Mouse (Mus musculus) midbrain, embryonic 11.5 days (tissue): ENCODE results near the gene Fen1. TPM values are rescaled to one million over a fixed set of nuclear protein-coding genes. Genes with fewer than 3 reads are reported as not detected.

Experiments used
- ATAC-seq: fragments of 200-750 bp; cut with Nextera tagmentation; 2 replicates; pipeline ENCODE4 v1.8.0; 2017; ENCODE audit warnings: moderate TSS enrichment, moderate library complexity; ENCODE audit not compliant: low FRiP score
- DNase-seq: peaks from one replicate; pipeline ENCODE4 v3.0.0; 2015; ENCODE audit warnings: low spot score; ENCODE audit errors: missing footprints
- H3K27ac ChIP-seq: fragments of 300-500 bp; sonication (generic); 2 replicates; pipeline ENCODE4 v1.5.1; 2014; ENCODE audit warnings: low read depth, low read length
- H3K27me3 ChIP-seq: fragments of 300-500 bp; sonication (generic); 2 replicates; pipeline ENCODE4 v1.6.1; 2014; ENCODE audit warnings: mild to moderate bottlenecking, low read length, moderate library complexity, mixed read lengths; ENCODE audit not compliant: control insufficient read depth, insufficient read depth
- H3K36me3 ChIP-seq: fragments of 300-500 bp; sonication (generic); 2 replicates; pipeline ENCODE4 v1.6.1; 2014; ENCODE audit warnings: mild to moderate bottlenecking, low read length, moderate library complexity, mixed read lengths; ENCODE audit not compliant: control insufficient read depth, insufficient read depth
- H3K4me1 ChIP-seq: fragments of 300-500 bp; sonication (generic); 2 replicates; pipeline ENCODE4 v1.6.1; 2014; ENCODE audit warnings: low read length; ENCODE audit not compliant: control insufficient read depth, insufficient read depth
- H3K4me2 ChIP-seq: fragments of 300-500 bp; sonication (generic); 2 replicates; pipeline ENCODE4 v1.6.1; 2014; ENCODE audit warnings: mild to moderate bottlenecking, moderate library complexity
- H3K4me3 ChIP-seq: fragments of 300-500 bp; sonication (generic); 2 replicates; pipeline ENCODE4 v1.5.1; 2014; ENCODE audit warnings: low read depth, low read length
- H3K9ac ChIP-seq: fragments of 300-500 bp; sonication (generic); 2 replicates; pipeline ENCODE4 v1.6.1; 2014; ENCODE audit warnings: low read length
- H3K9me3 ChIP-seq: fragments of 300-500 bp; sonication (generic); 2 replicates; pipeline ENCODE4 v1.6.1; 2016; ENCODE audit warnings: low read length; ENCODE audit not compliant: control insufficient read depth
- WGBS: fragments of 180-500 bp; shearing (Covaris S2); extraction: QIAGEN DNeasy Blood & Tissue Kit; methylation state at CpG from one replicate; pipeline ENCODE4 v1.1.7; 2014; 5-methylcytosine and 5-hydroxymethylcytosine counted together
- polyA plus RNA-seq: library from polyadenylated mRNA; unstranded; fragments of >200 nt; fragmentation: Nextera tagmentation; extraction: Ambion mirVana; gene quantifications from 2 replicates; pipeline ENCODE4 v1.2.1, GENCODE M21; 2014

Fen1 gene
- polyA plus RNA-seq, 1 experiment from 2014 or later = 128 TPM

- H3K36me3 ChIP-seq = no peaks in the 10 kb centered on the region
- no peak overlapping the region for H3K4me2 ChIP-seq
- 61% methylated on average over 3 of the region's 3 CpGs for WGBS
- no peak overlapping the region for H3K4me3 ChIP-seq
- peaks cover 8% of the 10 kb centered on the region; the same call in 1 of the 2 replicates for H3K27me3 ChIP-seq
- ATAC-seq (no peak), DNase-seq (no peak)
- no peak overlapping the region for H3K27ac ChIP-seq
- no peaks in the 10 kb centered on the region for H3K9me3 ChIP-seq
- no peak overlapping the region for H3K9ac ChIP-seq
- H3K4me1 ChIP-seq = peaks cover 12% of the 10 kb centered on the region
Observed at GRCm38 (mm10) chr19:10238477-10238876, 34.5 kb upstream of the Fen1 start.

GRCm38 (mm10) chr19:10235784-10236565 is 32.0 kb upstream of the Fen1 start:
- no peaks in the 10 kb centered on the region for H3K36me3 ChIP-seq
- no peak overlapping the region for H3K4me3 ChIP-seq
- peaks cover 8% of the 10 kb centered on the region; the same call in 1 of the 2 replicates for H3K27me3 ChIP-seq
- DNase-seq (no peak), ATAC-seq (no peak)
- H3K4me2 ChIP-seq = no peak overlapping the region
- H3K9ac ChIP-seq = no peak overlapping the region
- peaks cover 6% of the 10 kb centered on the region for H3K4me1 ChIP-seq
- 84% methylated on average over 9 of the region's 9 CpGs for WGBS
- no peaks in the 10 kb centered on the region for H3K9me3 ChIP-seq
- H3K27ac ChIP-seq = no peak overlapping the region

DNA sequence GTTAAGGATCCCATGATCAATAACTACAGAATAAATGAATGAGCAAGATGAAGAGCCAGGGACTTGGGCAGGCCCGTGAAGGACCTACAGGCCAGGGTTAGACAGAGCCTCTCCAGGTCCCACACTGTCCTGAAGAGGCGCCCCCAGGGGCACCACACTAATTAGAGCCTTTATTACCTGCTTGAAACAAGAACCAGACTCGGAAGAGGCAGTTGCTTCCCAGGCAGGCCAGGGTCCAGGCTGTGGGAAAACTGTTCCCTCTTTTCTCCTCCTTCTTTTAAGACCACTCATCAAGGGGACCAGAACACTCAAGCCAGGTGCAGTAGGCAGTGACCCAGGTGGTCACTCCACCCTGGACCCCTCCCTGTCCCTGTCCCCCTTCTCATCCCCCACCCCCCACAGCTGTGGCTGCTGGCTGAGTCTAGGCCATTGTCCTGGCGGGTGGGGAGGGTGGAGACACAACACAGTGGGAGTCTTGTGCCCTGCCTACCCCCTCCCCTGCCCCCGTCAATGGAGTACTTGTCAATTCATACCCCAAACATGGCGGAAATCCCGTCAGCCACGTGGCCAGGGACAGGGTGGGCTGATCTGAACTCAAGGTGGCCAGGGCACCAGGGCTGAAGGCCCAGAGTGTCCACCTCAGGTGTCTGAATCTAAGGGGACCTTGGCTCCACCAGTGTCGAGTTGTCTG is 28.5 kb upstream of the Fen1 start:
- no peak overlapping the region for H3K4me2 ChIP-seq
- ATAC-seq = no peak
- no peaks in the 10 kb centered on the region for H3K36me3 ChIP-seq
- H3K9ac ChIP-seq = no peak overlapping the region
- no peak overlapping the region for H3K4me3 ChIP-seq
- no peaks in the 10 kb centered on the region for H3K27me3 ChIP-seq
- peaks cover 4% of the 10 kb centered on the region; the same call in 1 of the 2 replicates for H3K4me1 ChIP-seq
- no peak for DNase-seq
- H3K9me3 ChIP-seq = no peaks in the 10 kb centered on the region
- WGBS = 34% methylated on average over 9 of the region's 9 CpGs
- H3K27ac ChIP-seq = no peak overlapping the region

DNA sequence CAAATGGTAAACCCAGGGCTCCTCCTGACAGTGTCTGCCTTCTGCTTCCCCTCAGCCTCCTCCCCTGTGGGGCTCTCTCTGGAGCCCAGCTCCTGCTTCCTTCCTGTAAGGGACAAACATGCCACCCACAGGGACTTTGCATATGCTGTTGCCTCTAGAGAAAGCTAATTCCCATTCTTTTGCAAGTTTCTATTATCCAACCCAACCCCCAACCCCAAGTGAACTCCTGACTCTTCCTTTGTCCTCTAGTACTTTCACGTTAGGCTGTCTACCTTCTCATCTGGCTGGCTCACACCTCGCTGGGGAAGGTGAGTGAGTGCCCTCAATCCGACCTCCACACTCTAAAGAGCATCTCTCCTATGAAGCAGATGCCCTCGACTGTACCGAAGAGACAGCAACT is 27.9 kb upstream of the Fen1 start:
- Histone ChIP-seq H3K36me3 (no peaks in the 10 kb centered on the region), H3K4me3 (no peak overlapping the region), H3K4me2 (no peak overlapping the region), H3K4me1 (peaks cover 4% of the 10 kb centered on the region; the same call in 1 of the 2 replicates), H3K27me3 (no peaks in the 10 kb centered on the region), H3K9me3 (no peaks in the 10 kb centered on the region), H3K27ac (no peak overlapping the region), H3K9ac (no peak overlapping the region)
- ATAC-seq (no peak), DNase-seq (no peak)
- 13% methylated on average over 5 of the region's 5 CpGs for WGBS

DNA sequence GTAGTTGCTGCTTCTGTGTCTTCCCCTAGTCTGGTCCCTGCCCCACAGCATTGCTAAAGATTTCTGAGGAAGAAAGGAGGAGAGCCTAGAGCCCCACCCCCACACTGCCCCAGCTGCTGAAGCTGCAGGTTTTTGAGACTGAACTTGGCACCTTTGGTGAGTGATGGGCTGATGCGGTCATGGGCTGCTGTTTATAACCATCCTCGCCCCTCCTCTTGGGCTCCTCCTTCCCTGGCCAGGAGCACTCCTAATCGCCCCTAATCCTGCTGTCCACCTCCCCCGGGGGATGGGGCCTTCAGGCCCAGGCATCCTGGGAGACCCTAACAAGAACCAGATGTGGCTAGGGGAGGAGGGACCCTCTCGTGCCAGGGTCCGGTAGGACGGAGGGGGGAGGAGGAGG is 27.0 kb upstream of the Fen1 start:
- Histone ChIP-seq H3K36me3 (no peaks in the 10 kb centered on the region), H3K9ac (no peak overlapping the region), H3K4me3 (no peak overlapping the region), H3K4me1 (peaks cover 4% of the 10 kb centered on the region; the same call in 1 of the 2 replicates), H3K4me2 (no peak overlapping the region), H3K27me3 (no peaks in the 10 kb centered on the region), H3K27ac (no peak overlapping the region), H3K9me3 (no peaks in the 10 kb centered on the region)
- 1% methylated on average over 7 of the region's 7 CpGs for WGBS
- ATAC-seq (no peak), DNase-seq (no peak)

DNA sequence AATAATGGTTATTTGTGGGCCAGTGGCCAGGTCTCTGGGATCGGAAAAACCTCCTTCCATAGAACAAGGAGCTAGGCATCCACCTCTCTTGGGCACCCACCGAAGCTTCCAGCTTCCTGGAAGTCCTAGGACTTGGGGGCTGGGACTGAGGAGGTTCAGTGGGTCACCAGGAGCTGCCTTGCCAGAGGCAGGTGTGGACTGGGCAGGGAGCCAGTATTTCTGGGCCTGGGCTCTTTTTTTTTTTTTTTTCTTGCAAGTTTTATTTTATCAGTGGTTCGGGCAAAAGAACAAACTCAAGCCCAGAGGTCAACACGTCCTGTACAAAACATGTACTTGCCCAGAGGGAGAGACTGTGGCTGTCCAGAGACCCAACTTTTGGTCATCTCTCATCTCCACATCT is 21.8 kb upstream of the Fen1 start:
- H3K9me3 ChIP-seq = no peaks in the 10 kb centered on the region
- H3K27ac ChIP-seq = no peak overlapping the region
- 84% methylated on average over 4 of the region's 4 CpGs for WGBS
- no peak overlapping the region for H3K4me3 ChIP-seq
- H3K36me3 ChIP-seq = no peaks in the 10 kb centered on the region
- ATAC-seq = no peak
- H3K9ac ChIP-seq = no peak overlapping the region
- H3K27me3 ChIP-seq = no peaks in the 10 kb centered on the region
- DNase-seq = no peak
- no peak overlapping the region for H3K4me2 ChIP-seq
- H3K4me1 ChIP-seq = peaks cover 8% of the 10 kb centered on the region

DNA sequence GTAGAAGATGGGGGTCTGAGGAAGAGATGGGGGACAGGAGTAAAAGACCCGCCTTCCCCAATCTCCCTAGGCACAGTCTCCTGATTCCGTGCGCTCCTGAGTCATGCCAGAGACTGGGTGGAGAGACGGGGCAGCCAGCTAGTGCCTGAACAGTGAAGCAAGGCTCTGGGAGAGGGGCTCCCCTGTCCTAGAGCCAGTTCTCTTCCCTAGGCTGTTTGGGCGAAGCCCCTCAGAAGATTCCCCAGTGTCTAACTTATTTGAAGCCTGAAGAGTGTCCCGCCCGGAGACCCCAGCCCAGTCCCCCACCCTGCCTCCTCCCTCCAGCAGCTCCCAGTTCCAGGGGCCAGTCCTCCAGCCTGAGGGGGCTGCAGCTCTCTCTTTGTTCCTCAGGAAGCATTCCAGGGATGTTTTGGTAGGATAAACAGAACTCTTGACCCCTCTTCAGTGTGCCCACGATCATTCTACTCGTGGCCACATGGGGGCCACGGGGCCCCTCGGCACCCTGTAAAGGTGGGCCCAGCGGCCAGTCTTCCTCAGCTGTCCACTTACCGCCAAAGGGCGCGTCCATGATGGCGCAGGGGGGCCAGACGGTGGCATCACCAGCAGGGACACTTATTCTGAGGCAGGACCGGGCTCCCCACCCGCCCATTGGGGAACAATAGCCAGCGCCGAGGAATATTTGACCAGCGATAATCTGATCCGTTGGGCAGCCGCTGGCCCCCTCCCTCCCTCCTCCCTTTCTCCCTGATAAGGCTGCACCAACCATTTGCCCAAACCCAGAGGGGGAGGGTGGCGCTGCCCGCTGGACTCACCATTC is 20.9 kb upstream of the Fen1 start:
- Histone ChIP-seq H3K4me2 (peak overlapping the region; percentile 34), H3K9me3 (no peaks in the 10 kb centered on the region), H3K36me3 (no peaks in the 10 kb centered on the region), H3K4me1 (peaks cover 8% of the 10 kb centered on the region), H3K4me3 (peak overlapping the region; percentile 10; the same call in 1 of the 2 replicates), H3K27me3 (no peaks in the 10 kb centered on the region), H3K27ac (0 out of 2 replicates have a peak overlapping the region, but pooled peaks have one; percentile 11), H3K9ac (peak overlapping the region; percentile 47)
- ATAC-seq (peak; percentile 56), DNase-seq (peak; percentile 91)
- WGBS = 30% methylated on average over 23 of the region's 26 CpGs

GRCm38 (mm10) chr19:10223561-10223960 is 19.6 kb upstream of the Fen1 start:
- Histone ChIP-seq H3K4me2 (no peak overlapping the region), H3K27ac (no peak overlapping the region)
- no peak for ATAC-seq

More at GRCm38 (mm10) chr19:10223561-10223960, 19.6 kb upstream of the Fen1 start:
- Histone ChIP-seq H3K9ac (no peak overlapping the region), H3K36me3 (no peaks in the 10 kb centered on the region), H3K4me1 (peaks cover 8% of the 10 kb centered on the region), H3K9me3 (no peaks in the 10 kb centered on the region), H3K27me3 (no peaks in the 10 kb centered on the region), H3K4me3 (no peak overlapping the region)
- 73% methylated on average over 4 of the region's 4 CpGs for WGBS
- DNase-seq = no peak
